Mouse (Mus musculus): ENCODE data around the gene Rabep1. TPM values are rescaled to one million over a fixed set of nuclear protein-coding genes. Genes with fewer than 3 reads are reported as not detected.

Rabep1 gene
- 62.1 TPM for polyA plus RNA-seq (2015; fragmentation: Illumina TruSeq; extraction: RNeasy Lipid Tissue Mini Kit (QIAGEN cat#74804); ENCODE audit: low read depth, low replicate concordance)

GRCm38 (mm10) chr11:70844559-70845456 lies at the start of gene Rabep1:
Rabep1 (plus strand) TSS chr11:70844778.

GRCm38 (mm10) chr11:70812365-70812764 lies 32.2 kb upstream of the Rabep1 start, which contains the start of gene Scimp:
Scimp (minus strand) TSS chr11:70812586.

GRCm38 (mm10) chr11:70969821-70970559 lies 125.4 kb downstream of the Rabep1 start, which contains the start of the genes Nup88 and Rpain:
Nup88 (minus strand) TSS chr11:70969973.
Rpain (plus strand) TSS chr11:70970213.

DNA sequence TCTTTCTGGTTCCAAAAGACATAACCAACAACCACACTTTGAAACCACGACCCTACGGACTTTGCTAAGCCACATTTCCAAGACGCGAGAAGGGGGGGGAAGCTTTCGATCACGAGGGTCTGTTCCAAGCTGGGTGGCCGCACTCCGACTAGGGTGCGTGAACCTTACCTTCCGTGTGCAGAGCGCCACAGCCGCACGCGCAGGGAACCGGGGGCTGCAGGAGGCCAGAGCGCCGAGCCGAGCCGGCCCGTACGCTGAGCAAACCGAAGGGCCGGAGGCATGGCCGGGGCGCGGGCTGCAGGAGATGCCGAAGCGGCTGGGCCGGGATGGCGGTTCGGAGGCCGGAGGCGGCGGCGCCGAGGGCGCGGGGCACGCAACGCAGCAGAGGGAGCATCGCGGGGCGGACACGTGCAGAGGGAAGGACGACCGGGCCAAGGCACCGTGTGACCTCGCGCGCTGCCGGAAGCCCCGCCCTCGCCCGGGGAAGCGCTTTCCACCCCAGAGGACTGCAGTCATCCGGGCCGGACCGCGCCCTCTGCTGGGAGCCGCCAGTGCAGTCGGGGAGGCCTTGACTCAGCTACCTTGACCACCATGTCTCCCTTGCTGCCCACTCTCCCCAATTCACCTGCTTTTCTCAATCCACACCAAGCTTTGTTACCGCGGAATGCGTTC lies 138.1 kb downstream of the Rabep1 start, which contains the start of gene C1qbp:
C1qbp (minus strand) TSS at position 470 of the 672 bp plus-strand sequence.

Other genes with a start within 250 kb of the Rabep1 start
- gene 4930544D05Rik, start 228.9 kb upstream of the Rabep1 start, polyA plus RNA-seq (2015; fragmentation: Illumina TruSeq; extraction: RNeasy Lipid Tissue Mini Kit (QIAGEN cat#74804); ENCODE audit: low read depth, low replicate concordance): not detected
- gene Chrne, start 225.6 kb upstream of the Rabep1 start, polyA plus RNA-seq (2015; fragmentation: Illumina TruSeq; extraction: RNeasy Lipid Tissue Mini Kit (QIAGEN cat#74804); ENCODE audit: low read depth, low replicate concordance): not detected
- not detected for gene Gp1ba, start 205.7 kb upstream of the Rabep1 start, polyA plus RNA-seq (2015; fragmentation: Illumina TruSeq; extraction: RNeasy Lipid Tissue Mini Kit (QIAGEN cat#74804); ENCODE audit: low read depth, low replicate concordance)
- 88.6 TPM for gene Rnf167, start 197.5 kb upstream of the Rabep1 start, polyA plus RNA-seq (2015; fragmentation: Illumina TruSeq; extraction: RNeasy Lipid Tissue Mini Kit (QIAGEN cat#74804); ENCODE audit: low read depth, low replicate concordance)
- 157 TPM for gene Slc25a11, start 197.3 kb upstream of the Rabep1 start, polyA plus RNA-seq (2015; fragmentation: Illumina TruSeq; extraction: RNeasy Lipid Tissue Mini Kit (QIAGEN cat#74804); ENCODE audit: low read depth, low replicate concordance)
- gene Pfn1, start 190.1 kb upstream of the Rabep1 start, polyA plus RNA-seq (2015; fragmentation: Illumina TruSeq; extraction: RNeasy Lipid Tissue Mini Kit (QIAGEN cat#74804); ENCODE audit: low read depth, low replicate concordance): 242 TPM
- 11.5 TPM for gene Eno3, start 187.6 kb upstream of the Rabep1 start, polyA plus RNA-seq (2015; fragmentation: Illumina TruSeq; extraction: RNeasy Lipid Tissue Mini Kit (QIAGEN cat#74804); ENCODE audit: low read depth, low replicate concordance)
- 82.8 TPM for gene Spag7, start 175.4 kb upstream of the Rabep1 start, polyA plus RNA-seq (2015; fragmentation: Illumina TruSeq; extraction: RNeasy Lipid Tissue Mini Kit (QIAGEN cat#74804); ENCODE audit: low read depth, low replicate concordance)
- 127 TPM for gene Camta2, start 156.7 kb upstream of the Rabep1 start, polyA plus RNA-seq (2015; fragmentation: Illumina TruSeq; extraction: RNeasy Lipid Tissue Mini Kit (QIAGEN cat#74804); ENCODE audit: low read depth, low replicate concordance)
- gene Inca1, start 144.6 kb upstream of the Rabep1 start, polyA plus RNA-seq (2015; fragmentation: Illumina TruSeq; extraction: RNeasy Lipid Tissue Mini Kit (QIAGEN cat#74804); ENCODE audit: low read depth, low replicate concordance): 2.6 TPM
- gene Kif1c, start 144.2 kb upstream of the Rabep1 start, polyA plus RNA-seq (2015; fragmentation: Illumina TruSeq; extraction: RNeasy Lipid Tissue Mini Kit (QIAGEN cat#74804); ENCODE audit: low read depth, low replicate concordance): 51.5 TPM
- gene Zfp3, start 80.6 kb upstream of the Rabep1 start, polyA plus RNA-seq (2015; fragmentation: Illumina TruSeq; extraction: RNeasy Lipid Tissue Mini Kit (QIAGEN cat#74804); ENCODE audit: low read depth, low replicate concordance): 16.0 TPM
- not detected for gene Scimp, start 32.2 kb upstream of the Rabep1 start, polyA plus RNA-seq (2015; fragmentation: Illumina TruSeq; extraction: RNeasy Lipid Tissue Mini Kit (QIAGEN cat#74804); ENCODE audit: low read depth, low replicate concordance)
- 67.1 TPM for gene Nup88, start 125.2 kb downstream of the Rabep1 start, polyA plus RNA-seq (2015; fragmentation: Illumina TruSeq; extraction: RNeasy Lipid Tissue Mini Kit (QIAGEN cat#74804); ENCODE audit: low read depth, low replicate concordance)
- 54.1 TPM for gene Rpain, start 125.4 kb downstream of the Rabep1 start, polyA plus RNA-seq (2015; fragmentation: Illumina TruSeq; extraction: RNeasy Lipid Tissue Mini Kit (QIAGEN cat#74804); ENCODE audit: low read depth, low replicate concordance)
- 114 TPM for gene C1qbp, start 138.2 kb downstream of the Rabep1 start, polyA plus RNA-seq (2015; fragmentation: Illumina TruSeq; extraction: RNeasy Lipid Tissue Mini Kit (QIAGEN cat#74804); ENCODE audit: low read depth, low replicate concordance)
- gene Dhx33, start 159.7 kb downstream of the Rabep1 start, polyA plus RNA-seq (2015; fragmentation: Illumina TruSeq; extraction: RNeasy Lipid Tissue Mini Kit (QIAGEN cat#74804); ENCODE audit: low read depth, low replicate concordance): 23.6 TPM
- 21.3 TPM for gene Mis12, start 174.8 kb downstream of the Rabep1 start, polyA plus RNA-seq (2015; fragmentation: Illumina TruSeq; extraction: RNeasy Lipid Tissue Mini Kit (QIAGEN cat#74804); ENCODE audit: low read depth, low replicate concordance)
- gene Derl2, start 175.1 kb downstream of the Rabep1 start, polyA plus RNA-seq (2015; fragmentation: Illumina TruSeq; extraction: RNeasy Lipid Tissue Mini Kit (QIAGEN cat#74804); ENCODE audit: low read depth, low replicate concordance): 20.6 TPM
- gene 6330403K07Rik, start 188.7 kb downstream of the Rabep1 start, polyA plus RNA-seq (2015; fragmentation: Illumina TruSeq; extraction: RNeasy Lipid Tissue Mini Kit (QIAGEN cat#74804); ENCODE audit: low read depth, low replicate concordance): 417 TPM

Data from brain, adult 10 weeks (tissue).